Mouse (Mus musculus): ENCODE measurements around the gene Adcy4. TPM values are rescaled to one million over a fixed set of nuclear protein-coding genes. Genes with fewer than 3 reads are reported as not detected.

Adcy4 gene
- total and polyA plus RNA-seq, 2 experiments = 2.4 to 4.5 TPM

GRCm38 (mm10) chr14:55735334-55735733 is 48.6 kb downstream of the Adcy4 start:
- Histone ChIP-seq H3K27ac (replicated peaks; ENCODE audit: insufficient read depth, low read depth, low read length) (no peak overlapping the region), H3K9ac (ENCODE audit: low read depth, low read length) (no peak overlapping the region), H3K27me3 (ENCODE audit: control insufficient read depth, insufficient read depth, low read length) (no peaks in the 10 kb centered on the region), H3K4me3 (ENCODE audit: insufficient read depth, low read depth, low read length) (no peak overlapping the region), H3K4me1 (ENCODE audit: control insufficient read depth, insufficient read depth, low read length) (peaks cover 12% of the 10 kb centered on the region), H3K36me3 (ENCODE audit: control insufficient read depth, insufficient read depth, low read length) (peaks cover 16% of the 10 kb centered on the region), H3K79me2 (ENCODE audit: control insufficient read depth, insufficient read depth, low read length) (no peaks in the 10 kb centered on the region)
- WGBS = 58% methylated on average over 3 of the region's 3 CpGs
- DNase-seq (ENCODE audit: extremely low read depth, low read depth, low spot score) = no peak
- TF ChIP-seq POLR2A (IDR thresholded peaks at IDR 0.05; ENCODE audit: extremely low read depth, insufficient read depth, low read length) = no peak
- no peak for TF ChIP-seq CTCF (IDR thresholded peaks at IDR 0.05; ENCODE audit: low read depth, low read length)

DNA sequence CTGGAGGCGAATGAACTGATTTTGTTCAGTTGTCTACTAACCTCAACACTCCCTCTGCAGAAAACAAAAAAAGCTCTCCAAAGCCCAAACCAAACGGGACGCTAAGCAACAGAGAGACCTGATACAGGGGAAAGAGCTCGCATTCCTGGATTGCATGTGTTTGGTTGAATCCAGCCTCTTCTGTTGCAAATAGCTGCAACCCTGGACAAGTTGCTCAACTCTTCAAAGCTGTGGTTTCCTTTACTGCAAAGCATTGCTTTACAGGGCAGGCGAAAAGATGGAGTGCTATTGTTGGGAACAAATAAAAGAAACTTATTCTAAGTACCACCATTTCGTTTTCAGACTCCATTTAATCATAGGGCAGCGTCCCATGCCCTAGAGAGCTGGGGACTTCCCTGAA is 49.0 kb downstream of the Adcy4 start:
- Histone ChIP-seq H3K79me2 (ENCODE audit: control insufficient read depth, insufficient read depth, low read length) (no peaks in the 10 kb centered on the region), H3K27me3 (ENCODE audit: control insufficient read depth, insufficient read depth, low read length) (no peaks in the 10 kb centered on the region), H3K4me1 (ENCODE audit: control insufficient read depth, insufficient read depth, low read length) (peaks cover 9% of the 10 kb centered on the region), H3K4me3 (ENCODE audit: insufficient read depth, low read depth, low read length) (no peak overlapping the region), H3K36me3 (ENCODE audit: control insufficient read depth, insufficient read depth, low read length) (peaks cover 12% of the 10 kb centered on the region), H3K27ac (replicated peaks; ENCODE audit: insufficient read depth, low read depth, low read length) (no peak overlapping the region), H3K9ac (ENCODE audit: low read depth, low read length) (no peak overlapping the region)
- 74% methylated on average over 7 of the region's 7 CpGs for WGBS
- no peak for TF ChIP-seq POLR2A (IDR thresholded peaks at IDR 0.05; ENCODE audit: extremely low read depth, insufficient read depth, low read length)
- TF ChIP-seq CTCF (IDR thresholded peaks at IDR 0.05; ENCODE audit: low read depth, low read length) = no peak
- no peak for DNase-seq (ENCODE audit: extremely low read depth, low read depth, low spot score)

GRCm38 (mm10) chr14:55733889-55734288 is 50.0 kb downstream of the Adcy4 start:
- Histone ChIP-seq H3K9ac (ENCODE audit: low read depth, low read length) (no peak overlapping the region), H3K4me1 (ENCODE audit: control insufficient read depth, insufficient read depth, low read length) (peaks cover 8% of the 10 kb centered on the region), H3K27ac (replicated peaks; ENCODE audit: insufficient read depth, low read depth, low read length) (no peak overlapping the region), H3K27me3 (ENCODE audit: control insufficient read depth, insufficient read depth, low read length) (no peaks in the 10 kb centered on the region), H3K4me3 (ENCODE audit: insufficient read depth, low read depth, low read length) (no peak overlapping the region), H3K36me3 (ENCODE audit: control insufficient read depth, insufficient read depth, low read length) (peaks cover 8% of the 10 kb centered on the region), H3K79me2 (ENCODE audit: control insufficient read depth, insufficient read depth, low read length) (no peaks in the 10 kb centered on the region)
- no peak for TF ChIP-seq CTCF (IDR thresholded peaks at IDR 0.05; ENCODE audit: low read depth, low read length)
- no peak for TF ChIP-seq POLR2A (IDR thresholded peaks at IDR 0.05; ENCODE audit: extremely low read depth, insufficient read depth, low read length)
- no peak for DNase-seq (ENCODE audit: extremely low read depth, low read depth, low spot score)
- WGBS = 71% methylated on average over 10 of the region's 10 CpGs

DNA sequence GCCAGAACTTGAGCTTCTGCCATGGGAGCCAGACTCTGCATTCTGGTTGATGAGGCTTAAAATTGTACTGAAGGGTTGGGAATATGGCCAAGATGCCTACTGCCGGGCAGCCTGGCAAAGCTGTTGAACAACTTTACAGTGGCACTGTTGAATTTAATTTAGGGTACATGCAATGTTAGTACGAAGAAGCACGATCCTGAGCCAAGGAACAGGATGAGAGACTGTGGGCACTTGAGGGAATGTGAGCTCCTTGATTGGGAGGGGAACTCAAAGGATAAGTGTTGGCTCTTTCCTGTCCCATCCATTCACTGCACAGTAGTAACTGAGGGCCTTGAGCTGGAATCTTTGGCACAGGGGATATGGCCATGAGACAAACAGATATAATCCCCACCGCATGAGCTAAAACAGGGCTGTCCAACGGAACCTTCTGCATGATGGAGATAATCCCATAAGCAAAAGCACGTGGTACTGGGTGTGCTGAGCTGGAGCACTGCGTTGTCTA is 53.3 kb downstream of the Adcy4 start:
- no peak overlapping the region for H3K4me3 ChIP-seq (ENCODE audit: insufficient read depth, low read depth, low read length)
- H3K36me3 ChIP-seq (ENCODE audit: control insufficient read depth, insufficient read depth, low read length) = no peaks in the 10 kb centered on the region
- no peak overlapping the region for H3K27ac ChIP-seq (replicated peaks; ENCODE audit: insufficient read depth, low read depth, low read length)
- WGBS = 88% methylated on average over 7 of the region's 7 CpGs
- no peak overlapping the region for H3K9ac ChIP-seq (ENCODE audit: low read depth, low read length)
- DNase-seq (ENCODE audit: extremely low read depth, low read depth, low spot score) = no peak
- H3K4me1 ChIP-seq (ENCODE audit: control insufficient read depth, insufficient read depth, low read length) = peaks cover 10% of the 10 kb centered on the region
- no peak for TF ChIP-seq POLR2A (IDR thresholded peaks at IDR 0.05; ENCODE audit: extremely low read depth, insufficient read depth, low read length)
- TF ChIP-seq CTCF (IDR thresholded peaks at IDR 0.05; ENCODE audit: low read depth, low read length) = no peak
- no peaks in the 10 kb centered on the region for H3K27me3 ChIP-seq (ENCODE audit: control insufficient read depth, insufficient read depth, low read length)
- H3K79me2 ChIP-seq (ENCODE audit: control insufficient read depth, insufficient read depth, low read length) = no peaks in the 10 kb centered on the region

DNA sequence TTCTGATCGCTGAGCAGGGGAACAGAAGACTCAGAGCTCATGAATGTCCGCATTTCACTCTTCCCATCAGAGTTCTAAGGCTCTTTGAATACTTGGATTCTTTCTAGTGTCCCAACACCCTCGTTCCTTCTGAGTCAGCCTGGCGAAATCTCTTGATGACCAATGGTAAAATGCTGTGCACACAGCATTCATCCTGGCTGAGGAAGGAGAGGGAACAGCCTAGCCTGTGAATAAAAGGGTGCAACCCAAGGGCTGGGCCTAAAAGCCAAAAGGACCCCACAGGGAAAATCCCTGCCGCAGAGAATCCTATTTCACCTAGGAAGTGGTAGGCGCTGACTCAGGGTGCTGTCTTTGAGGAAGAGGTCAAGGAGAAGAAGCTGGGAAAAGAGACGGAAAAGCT is 53.8 kb downstream of the Adcy4 start:
- no peaks in the 10 kb centered on the region for H3K79me2 ChIP-seq (ENCODE audit: control insufficient read depth, insufficient read depth, low read length)
- DNase-seq (ENCODE audit: extremely low read depth, low read depth, low spot score) = no peak
- no peaks in the 10 kb centered on the region for H3K27me3 ChIP-seq (ENCODE audit: control insufficient read depth, insufficient read depth, low read length)
- no peak overlapping the region for H3K9ac ChIP-seq (ENCODE audit: low read depth, low read length)
- peaks cover 15% of the 10 kb centered on the region for H3K4me1 ChIP-seq (ENCODE audit: control insufficient read depth, insufficient read depth, low read length)
- TF ChIP-seq POLR2A (IDR thresholded peaks at IDR 0.05; ENCODE audit: extremely low read depth, insufficient read depth, low read length) = no peak
- no peak for TF ChIP-seq CTCF (IDR thresholded peaks at IDR 0.05; ENCODE audit: low read depth, low read length)
- no peak overlapping the region for H3K4me3 ChIP-seq (ENCODE audit: insufficient read depth, low read depth, low read length)
- H3K36me3 ChIP-seq (ENCODE audit: control insufficient read depth, insufficient read depth, low read length) = no peaks in the 10 kb centered on the region
- WGBS = 89% methylated on average over 7 of the region's 7 CpGs
- no peak overlapping the region for H3K27ac ChIP-seq (replicated peaks; ENCODE audit: insufficient read depth, low read depth, low read length)

GRCm38 (mm10) chr14:55727889-55728685 is 55.8 kb downstream of the Adcy4 start:
- WGBS = 80% methylated on average over 8 of the region's 8 CpGs

More at GRCm38 (mm10) chr14:55727889-55728685, 55.8 kb downstream of the Adcy4 start:
- Histone ChIP-seq H3K79me2 (ENCODE audit: control insufficient read depth, insufficient read depth, low read length) (no peaks in the 10 kb centered on the region), H3K27ac (replicated peaks; ENCODE audit: insufficient read depth, low read depth, low read length) (no peak overlapping the region), H3K4me1 (ENCODE audit: control insufficient read depth, insufficient read depth, low read length) (peaks cover 20% of the 10 kb centered on the region), H3K27me3 (ENCODE audit: control insufficient read depth, insufficient read depth, low read length) (no peaks in the 10 kb centered on the region), H3K36me3 (ENCODE audit: control insufficient read depth, insufficient read depth, low read length) (no peaks in the 10 kb centered on the region), H3K4me3 (ENCODE audit: insufficient read depth, low read depth, low read length) (no peak overlapping the region), H3K9ac (ENCODE audit: low read depth, low read length) (no peak overlapping the region)
- DNase-seq (ENCODE audit: extremely low read depth, low read depth, low spot score) = no peak
- TF ChIP-seq CTCF (IDR thresholded peaks at IDR 0.05; ENCODE audit: low read depth, low read length) (no peak), POLR2A (IDR thresholded peaks at IDR 0.05; ENCODE audit: extremely low read depth, insufficient read depth, low read length) (no peak)

Data from liver, adult 2 months (tissue).